Mouse (Mus musculus): ENCODE results near the gene Prr3.

- TF ChIP-seq POLR2A (IDR thresholded peaks at IDR 0.05; ENCODE audit: low read depth, low read length) (no peak), CTCF (IDR thresholded peaks at IDR 0.05; ENCODE audit: extremely low read depth, insufficient read depth, insufficient read length, insufficient replicate concordance) (no peak)
These were observed 14.8 kb upstream of the Prr3 start for GRCm38 (mm10) chr17:35994879-35995240.

Measured in spleen, adult 2 months (tissue).